Mouse (Mus musculus) embryonic facial prominence, embryonic 15.5 days (tissue): ENCODE measurements around the gene Tmem248. TPM values are rescaled to one million over a fixed set of nuclear protein-coding genes. Genes with fewer than 3 reads are reported as not detected.
A peak's percentile ranks its signal among the peaks of the same experiment; 100 is the strongest.

Source experiments
- ATAC-seq: fragments of 200-750 bp; cut with Nextera tagmentation; 2 replicates; pipeline ENCODE4 v1.8.0; 2017; ENCODE audit warnings: low read depth, moderate TSS enrichment; ENCODE audit not compliant: insufficient number of reproducible peaks, low FRiP score, low TSS enrichment
- H3K27ac ChIP-seq: fragments of 300-500 bp; sonication (generic); replicated peaks from 2 replicates; pipeline ENCODE4 v1.5.1; 2015; ENCODE audit warnings: mild to moderate bottlenecking, inconsistent platforms
- H3K27me3 ChIP-seq: fragments of 300-500 bp; sonication (generic); 2 replicates; pipeline ENCODE4 v1.6.1; 2015; ENCODE audit warnings: inconsistent platforms
- H3K36me3 ChIP-seq: fragments of 300-500 bp; sonication (generic); 2 replicates; pipeline ENCODE4 v1.6.1; 2015; ENCODE audit warnings: mild to moderate bottlenecking, inconsistent platforms
- H3K4me1 ChIP-seq: fragments of 300-500 bp; sonication (generic); 2 replicates; pipeline ENCODE4 v1.6.1; 2015; ENCODE audit warnings: inconsistent platforms
- H3K4me2 ChIP-seq: fragments of 300-500 bp; sonication (generic); replicated peaks from 2 replicates; pipeline ENCODE4 v1.6.1; 2015; ENCODE audit warnings: mild to moderate bottlenecking, inconsistent platforms
- H3K4me3 ChIP-seq: fragments of 300-500 bp; sonication (generic); replicated peaks from 2 replicates; pipeline ENCODE4 v1.5.1; 2015; ENCODE audit warnings: mild to moderate bottlenecking, inconsistent platforms
- H3K9ac ChIP-seq: fragments of 300-500 bp; sonication (generic); 2 replicates; pipeline ENCODE4 v1.6.1; 2015; ENCODE audit warnings: inconsistent platforms
- H3K9me3 ChIP-seq: fragments of 300-500 bp; sonication (generic); replicated peaks from 2 replicates; pipeline ENCODE4 v1.6.1; 2016; ENCODE audit warnings: inconsistent platforms
- WGBS: fragments of 180-500 bp; shearing (Covaris S2); methylation state at CpG from one replicate; pipeline ENCODE4 v1.1.7; 2015; 5-methylcytosine and 5-hydroxymethylcytosine counted together
- polyA plus RNA-seq: library from polyadenylated mRNA; unstranded; fragments of >200 nt; fragmentation: Nextera tagmentation; extraction: Ambion mirVana; gene quantifications from 2 replicates; pipeline ENCODE4 v1.2.1, GENCODE M21; 2015

Gene Tmem248
- polyA plus RNA-seq, 1 experiment from 2014 or later: 31.5 TPM

- no peak overlapping the region for H3K4me2 ChIP-seq
- no peaks in the 10 kb centered on the region for H3K9me3 ChIP-seq
- no peak overlapping the region for H3K4me3 ChIP-seq
- H3K27ac ChIP-seq: 0 out of 2 replicates have a peak overlapping the region, but pooled peaks have one; percentile 4
- H3K27me3 ChIP-seq: no peaks in the 10 kb centered on the region
- H3K36me3 ChIP-seq: peaks cover 9% of the 10 kb centered on the region
- ATAC-seq: no peak
- no peak overlapping the region for H3K9ac ChIP-seq
- 88% methylated on average over 9 of the region's 9 CpGs for WGBS
- no peaks in the 10 kb centered on the region; the same call in 1 of the 2 replicates for H3K4me1 ChIP-seq
These were observed 32.6 kb upstream of the Tmem248 start for GRCm38 (mm10) chr5:130184193-130184856.

- H3K9ac ChIP-seq: no peak overlapping the region
- no peaks in the 10 kb centered on the region; the same call in 1 of the 2 replicates for H3K4me1 ChIP-seq
- no peak for ATAC-seq
- peaks cover 19% of the 10 kb centered on the region for H3K36me3 ChIP-seq
- WGBS: 76% methylated on average over 6 of the region's 6 CpGs
- H3K4me3 ChIP-seq: no peak overlapping the region
- H3K4me2 ChIP-seq: no peak overlapping the region
- H3K27ac ChIP-seq: no peak overlapping the region
- no peaks in the 10 kb centered on the region for H3K27me3 ChIP-seq
- H3K9me3 ChIP-seq: no peaks in the 10 kb centered on the region
These were observed 31.6 kb upstream of the Tmem248 start for GRCm38 (mm10) chr5:130185312-130185711.

DNA sequence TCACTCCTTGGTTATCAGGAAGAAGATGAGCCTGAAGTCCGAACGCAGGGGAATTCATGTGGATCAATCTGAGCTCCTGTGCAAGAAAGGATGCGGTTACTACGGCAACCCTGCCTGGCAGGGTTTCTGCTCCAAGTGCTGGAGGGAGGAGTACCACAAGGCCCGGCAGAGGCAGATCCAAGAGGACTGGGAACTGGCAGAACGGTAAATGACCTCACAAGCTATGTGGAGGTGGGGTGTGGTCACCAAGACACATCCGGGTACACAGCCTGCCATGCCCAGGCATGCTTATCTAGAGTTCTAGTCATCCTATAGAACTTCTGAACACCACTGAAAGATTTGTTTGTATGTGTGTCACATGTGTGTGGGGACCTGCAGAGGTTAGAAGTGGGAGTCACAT is 29.5 kb upstream of the Tmem248 start:
- 69% methylated on average over 7 of the region's 7 CpGs for WGBS
- H3K9ac ChIP-seq: no peak overlapping the region
- no peaks in the 10 kb centered on the region for H3K4me1 ChIP-seq
- no peak overlapping the region for H3K4me2 ChIP-seq
- H3K36me3 ChIP-seq: peaks cover 38% of the 10 kb centered on the region
- H3K27me3 ChIP-seq: no peaks in the 10 kb centered on the region
- no peak overlapping the region for H3K27ac ChIP-seq
- H3K9me3 ChIP-seq: no peaks in the 10 kb centered on the region
- no peak overlapping the region for H3K4me3 ChIP-seq
- ATAC-seq: no peak

DNA sequence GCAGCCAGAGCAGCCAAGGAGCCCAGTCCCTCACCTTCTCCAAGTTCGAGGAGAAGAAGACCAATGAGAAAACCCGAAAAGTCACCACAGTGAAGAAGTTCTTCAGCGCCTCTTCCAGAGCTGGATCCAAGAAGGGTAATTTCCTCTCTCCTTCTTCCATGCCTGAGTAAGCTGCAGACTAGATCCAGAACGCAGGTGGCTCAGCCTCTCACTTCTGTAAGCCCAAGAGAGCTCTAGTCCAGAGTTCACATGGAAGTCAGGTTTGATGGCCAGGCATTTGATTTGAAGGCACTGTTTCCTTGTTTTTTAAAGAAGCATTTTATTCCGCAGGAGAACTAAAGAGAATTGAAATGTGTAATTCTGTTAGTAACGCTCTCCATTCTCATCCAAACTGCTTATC is 26.0 kb upstream of the Tmem248 start:
- no peak for ATAC-seq
- Histone ChIP-seq H3K4me3 (no peak overlapping the region), H3K36me3 (peaks cover 60% of the 10 kb centered on the region), H3K4me1 (no peaks in the 10 kb centered on the region), H3K9me3 (no peaks in the 10 kb centered on the region), H3K4me2 (no peak overlapping the region), H3K27me3 (no peaks in the 10 kb centered on the region), H3K27ac (no peak overlapping the region), H3K9ac (no peak overlapping the region)
- 88% methylated on average over 6 of the region's 6 CpGs for WGBS

DNA sequence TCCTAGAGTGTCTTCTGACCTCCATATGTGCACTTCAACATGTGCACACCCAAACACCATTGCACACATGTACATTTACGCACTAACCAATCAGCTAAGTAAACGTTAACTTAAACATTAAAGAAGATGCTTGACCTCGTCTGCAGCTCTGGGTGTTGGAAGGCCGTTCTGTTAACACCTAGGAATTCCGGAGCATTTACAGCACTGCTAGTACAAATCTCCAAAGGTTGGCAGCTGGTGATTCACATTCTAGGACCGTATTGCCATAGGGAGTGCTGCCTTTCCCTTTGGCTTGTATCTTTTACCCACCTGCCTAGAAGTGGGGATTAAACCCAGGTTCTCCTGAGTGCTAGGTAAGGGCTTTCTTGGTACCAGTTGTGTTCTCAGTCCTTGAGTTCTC is 25.0 kb upstream of the Tmem248 start:
- no peak overlapping the region for H3K27ac ChIP-seq
- no peaks in the 10 kb centered on the region for H3K9me3 ChIP-seq
- H3K36me3 ChIP-seq: peaks cover 60% of the 10 kb centered on the region
- H3K4me1 ChIP-seq: no peaks in the 10 kb centered on the region
- no peak for ATAC-seq
- no peak overlapping the region for H3K4me2 ChIP-seq
- H3K4me3 ChIP-seq: no peak overlapping the region
- 90% methylated on average over 6 of the region's 6 CpGs for WGBS
- H3K9ac ChIP-seq: no peak overlapping the region
- H3K27me3 ChIP-seq: no peaks in the 10 kb centered on the region

DNA sequence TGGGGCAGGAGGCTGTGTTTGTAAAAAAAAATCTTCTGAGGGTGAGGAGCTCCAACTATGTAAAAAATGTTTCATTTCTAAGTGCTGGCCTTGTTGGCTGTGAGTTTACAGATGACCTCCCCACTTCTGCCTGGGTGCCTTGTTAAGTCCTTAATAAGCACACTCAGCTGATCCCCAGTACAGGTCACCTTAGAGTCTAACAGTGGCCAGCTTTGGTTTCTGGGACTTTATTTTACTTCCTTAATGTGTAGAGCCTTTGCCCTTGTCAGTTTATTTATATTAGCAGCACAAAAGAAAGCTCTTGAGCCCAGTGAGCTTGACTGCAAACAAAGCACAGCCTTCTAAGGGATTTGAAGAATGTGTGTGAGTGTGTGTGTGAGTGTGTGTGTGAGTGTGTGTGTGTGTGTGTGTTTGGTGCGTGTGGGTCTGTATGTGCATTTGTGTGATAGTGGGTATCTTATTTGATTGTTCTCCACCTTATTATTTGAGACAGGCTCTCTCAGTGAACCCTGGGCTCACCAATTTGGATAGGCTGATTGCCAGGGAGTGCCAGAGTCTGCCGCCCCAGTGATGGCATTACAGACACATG is 24.4 kb upstream of the Tmem248 start:
- Histone ChIP-seq H3K9me3 (no peaks in the 10 kb centered on the region), H3K27ac (no peak overlapping the region), H3K4me3 (no peak overlapping the region), H3K36me3 (peaks cover 62% of the 10 kb centered on the region), H3K4me2 (no peak overlapping the region), H3K27me3 (no peaks in the 10 kb centered on the region), H3K9ac (no peak overlapping the region), H3K4me1 (no peaks in the 10 kb centered on the region)
- no peak for ATAC-seq
- 68% methylated on average over 2 of the region's 2 CpGs for WGBS

DNA sequence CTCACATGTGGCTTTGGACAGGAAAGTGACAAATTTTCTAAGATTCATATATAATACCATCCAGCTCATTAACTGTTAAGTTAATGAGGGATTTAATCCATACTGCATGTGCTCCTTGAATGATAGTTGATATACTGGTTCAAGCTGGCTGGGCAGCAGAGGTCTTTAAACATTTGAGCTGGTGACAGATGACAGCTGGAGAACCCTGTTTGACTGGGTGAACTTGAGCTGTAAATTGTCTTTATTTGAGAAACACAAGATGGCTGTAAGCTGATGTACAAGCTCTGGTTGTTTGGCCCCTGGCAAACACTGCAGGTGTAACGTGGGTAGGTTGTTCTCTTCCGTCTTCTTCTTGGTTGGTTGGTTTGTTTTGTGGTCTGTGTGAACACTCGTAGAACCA is 23.1 kb upstream of the Tmem248 start:
- Histone ChIP-seq H3K4me3 (no peak overlapping the region), H3K27ac (no peak overlapping the region), H3K9ac (no peak overlapping the region), H3K27me3 (no peaks in the 10 kb centered on the region), H3K36me3 (peaks cover 69% of the 10 kb centered on the region), H3K4me1 (no peaks in the 10 kb centered on the region), H3K9me3 (no peaks in the 10 kb centered on the region), H3K4me2 (no peak overlapping the region)
- ATAC-seq: no peak; the same call in 1 of the 2 replicates
- 74% methylated on average over 3 of the region's 3 CpGs for WGBS

- H3K4me2 ChIP-seq: no peak overlapping the region
- no peaks in the 10 kb centered on the region for H3K27me3 ChIP-seq
- H3K4me3 ChIP-seq: no peak overlapping the region
- no peak for ATAC-seq
- H3K9me3 ChIP-seq: no peaks in the 10 kb centered on the region
- H3K9ac ChIP-seq: no peak overlapping the region
- peaks cover 61% of the 10 kb centered on the region for H3K36me3 ChIP-seq
- H3K4me1 ChIP-seq: no peaks in the 10 kb centered on the region
- no peak overlapping the region for H3K27ac ChIP-seq
- WGBS: 84% methylated on average over 1 of the region's 1 CpGs
These were observed 20.6 kb upstream of the Tmem248 start for GRCm38 (mm10) chr5:130196307-130196706.

DNA sequence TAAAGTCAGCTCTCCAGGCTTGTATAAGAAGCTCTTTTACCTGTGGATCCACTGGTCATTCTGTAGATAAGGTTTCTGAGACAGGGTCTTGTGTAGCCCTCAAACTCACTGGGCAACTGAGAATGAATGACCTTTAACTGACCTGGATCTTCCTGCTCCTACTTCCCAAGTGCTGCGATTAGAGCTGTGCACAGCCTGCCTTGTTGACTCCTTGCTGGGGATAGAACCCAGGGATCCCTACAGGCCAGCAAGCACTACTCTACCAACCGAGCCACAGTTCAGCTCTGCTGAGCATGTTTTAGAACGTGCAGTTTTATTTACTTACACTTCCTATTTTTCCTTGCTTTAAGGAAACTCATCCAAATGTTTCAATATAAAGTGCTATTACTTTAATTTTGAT is 19.4 kb upstream of the Tmem248 start:
- Histone ChIP-seq H3K9ac (no peak overlapping the region), H3K4me2 (no peak overlapping the region), H3K27me3 (no peaks in the 10 kb centered on the region), H3K9me3 (no peaks in the 10 kb centered on the region), H3K4me1 (no peaks in the 10 kb centered on the region), H3K4me3 (no peak overlapping the region), H3K36me3 (peaks cover 58% of the 10 kb centered on the region), H3K27ac (no peak overlapping the region)
- WGBS: 82% methylated on average over 3 of the region's 3 CpGs
- ATAC-seq: no peak

- no peak overlapping the region for H3K27ac ChIP-seq
- H3K4me1 ChIP-seq: no peaks in the 10 kb centered on the region
- no peak overlapping the region for H3K4me2 ChIP-seq
- H3K36me3 ChIP-seq: peaks cover 52% of the 10 kb centered on the region
- no peaks in the 10 kb centered on the region for H3K9me3 ChIP-seq
- ATAC-seq: no peak
- H3K9ac ChIP-seq: no peak overlapping the region
- no peak overlapping the region for H3K4me3 ChIP-seq
- no peaks in the 10 kb centered on the region for H3K27me3 ChIP-seq
- WGBS: 88% methylated on average over 7 of the region's 7 CpGs
These were observed 18.9 kb upstream of the Tmem248 start for GRCm38 (mm10) chr5:130197981-130198380.

GRCm38 (mm10) chr5:130200233-130201029 is 16.4 kb upstream of the Tmem248 start:
- H3K4me3 ChIP-seq: no peak overlapping the region
- no peak overlapping the region for H3K4me2 ChIP-seq
- H3K27ac ChIP-seq: 0 out of 2 replicates have a peak overlapping the region, but pooled peaks have one; percentile 17
- no peak for ATAC-seq
- H3K9ac ChIP-seq: no peak overlapping the region
- H3K4me1 ChIP-seq: no peaks in the 10 kb centered on the region
- no peaks in the 10 kb centered on the region for H3K9me3 ChIP-seq
- 84% methylated on average over 10 of the region's 10 CpGs for WGBS
- peaks cover 37% of the 10 kb centered on the region for H3K36me3 ChIP-seq
- H3K27me3 ChIP-seq: no peaks in the 10 kb centered on the region
